Mouse (Mus musculus): ENCODE measurements around the gene Rbm20. TPM values are rescaled to one million over a fixed set of nuclear protein-coding genes. Genes with fewer than 3 reads are reported as not detected.
A peak's percentile ranks its signal among the peaks of the same experiment; 100 is the strongest.

The Rbm20 gene
- total and polyA plus RNA-seq, 3 experiments, result 143 to 231 (median 194) TPM

DNA sequence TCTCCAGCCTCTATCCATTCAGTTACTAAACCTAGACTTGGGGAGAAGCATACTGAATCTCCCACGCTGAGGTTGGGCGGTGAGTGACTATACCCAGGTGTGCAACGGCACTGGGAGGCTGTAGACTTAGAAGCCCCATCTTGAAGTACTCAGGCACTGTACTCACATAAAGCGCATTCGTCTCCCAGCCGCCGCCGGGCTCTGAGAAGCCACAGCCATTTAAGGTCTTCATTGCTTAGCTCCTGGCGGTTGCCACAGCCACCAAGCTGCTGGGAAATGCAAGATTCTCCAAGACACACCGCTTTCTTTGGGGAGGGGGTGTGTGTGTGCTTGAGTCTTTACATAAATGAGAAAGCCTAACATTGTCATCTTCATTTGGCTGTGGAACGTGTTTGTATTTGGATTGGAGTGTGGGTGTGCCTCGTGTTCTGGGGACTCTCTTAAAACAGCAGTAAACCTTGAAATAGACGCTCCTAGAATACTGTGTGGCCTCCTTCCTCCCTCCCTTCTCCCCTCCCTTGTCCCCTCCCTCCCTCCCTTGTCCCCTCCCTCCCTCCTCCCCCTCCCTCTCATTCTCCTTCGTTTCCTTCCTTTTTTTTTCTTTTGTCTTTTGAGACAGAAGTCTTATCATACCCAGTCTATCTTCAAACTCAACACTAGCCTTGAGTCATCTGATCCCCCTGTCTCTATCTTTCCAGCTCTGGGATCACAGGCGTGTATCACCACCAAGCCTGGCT lies 131.1 kb downstream of the Rbm20 start:
- no peak for TF ChIP-seq CTCF (IDR thresholded peaks at IDR 0.05)
- no peak for TF ChIP-seq EP300 (IDR thresholded peaks at IDR 0.05; ENCODE audit: insufficient read depth, low read depth, low read length)
- no peak for TF ChIP-seq POLR2A (IDR thresholded peaks at IDR 0.05; ENCODE audit: insufficient read depth, low read depth, low read length)
- Histone ChIP-seq H3K27me3 (ENCODE audit: control insufficient read depth, insufficient read depth, low read length) (no peaks in the 10 kb centered on the region; the same call in 1 of the 2 replicates), H3K79me2 (replicated peaks; ENCODE audit: control insufficient read depth, insufficient read depth, low read length) (no peaks in the 10 kb centered on the region), H3K4me3 (no peak overlapping the region), H3K36me3 (ENCODE audit: control insufficient read depth, insufficient read depth, low read length) (peaks cover 14% of the 10 kb centered on the region), H3K27ac (peak overlapping the region; percentile 78), H3K9ac (ENCODE audit: low read depth, low read length) (0 out of 2 replicates have a peak overlapping the region, but pooled peaks have one; percentile 11), H3K4me1 (ENCODE audit: control insufficient read depth, insufficient read depth, low read length) (peaks cover 28% of the 10 kb centered on the region)
- intact Hi-C loops (cut with DNase I), result loop anchor here (2.0 kb wide), 1 partner anchor 35 kb away; no protein-coding TSS in a partner anchor
- DNase-seq, result no peak
- 39% methylated on average over 15 of the region's 15 CpGs for WGBS

DNA sequence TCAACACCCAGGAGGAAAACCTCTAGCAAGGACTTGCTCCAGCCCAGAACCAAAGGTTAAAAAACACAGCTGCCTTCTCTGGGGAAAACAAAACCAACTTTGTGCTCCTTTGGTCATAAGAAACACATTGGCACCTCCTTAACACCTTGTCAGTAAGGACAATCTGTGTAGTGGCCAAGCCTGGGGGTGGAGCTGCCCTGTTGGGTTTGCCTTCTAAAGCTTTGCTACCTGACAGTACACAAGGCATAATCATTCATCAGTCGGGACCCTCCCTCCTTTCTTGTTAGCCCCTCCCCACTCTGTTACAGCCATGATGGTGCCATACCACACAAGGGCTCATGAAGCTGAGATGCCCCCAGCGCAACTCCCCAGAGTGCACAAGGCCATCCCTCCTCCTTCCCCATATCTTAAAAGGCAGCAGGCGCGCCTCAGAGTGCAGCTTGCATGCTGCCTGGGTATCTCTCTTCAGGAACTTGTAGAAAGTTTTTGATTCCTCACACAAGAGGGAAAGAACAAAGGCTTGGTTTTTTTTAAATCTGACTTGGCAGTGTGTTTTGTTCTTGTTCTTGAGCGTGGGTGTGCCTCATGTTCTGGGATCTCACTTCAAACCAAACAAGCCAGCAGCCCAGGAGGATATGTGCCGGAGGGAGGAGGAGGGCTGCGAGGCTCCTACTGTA lies 132.2 kb downstream of the Rbm20 start:
- Histone ChIP-seq H3K9ac (ENCODE audit: low read depth, low read length) (peak overlapping the region; percentile 12; the same call in 1 of the 2 replicates), H3K4me1 (ENCODE audit: control insufficient read depth, insufficient read depth, low read length) (peaks cover 30% of the 10 kb centered on the region), H3K36me3 (ENCODE audit: control insufficient read depth, insufficient read depth, low read length) (peaks cover 18% of the 10 kb centered on the region), H3K27me3 (ENCODE audit: control insufficient read depth, insufficient read depth, low read length) (no peaks in the 10 kb centered on the region; the same call in 1 of the 2 replicates), H3K4me3 (no peak overlapping the region), H3K79me2 (replicated peaks; ENCODE audit: control insufficient read depth, insufficient read depth, low read length) (0 out of 2 replicates have a peak, but pooled peaks cover 1% of the 10 kb centered on the region), H3K27ac (peak overlapping the region; percentile 78)
- peak; percentile 34; the same call in 1 of the 2 replicates for TF ChIP-seq EP300 (IDR thresholded peaks at IDR 0.05; ENCODE audit: insufficient read depth, low read depth, low read length)
- no peak for TF ChIP-seq CTCF (IDR thresholded peaks at IDR 0.05)
- intact Hi-C loops (cut with DNase I), result loop anchor here (2.0 kb wide), 1 partner anchor 37 kb away; no protein-coding TSS in a partner anchor
- whole genome bisulfite sequencing, result 10% methylated on average over 7 of the region's 7 CpGs
- no peak for DNase-seq

DNA sequence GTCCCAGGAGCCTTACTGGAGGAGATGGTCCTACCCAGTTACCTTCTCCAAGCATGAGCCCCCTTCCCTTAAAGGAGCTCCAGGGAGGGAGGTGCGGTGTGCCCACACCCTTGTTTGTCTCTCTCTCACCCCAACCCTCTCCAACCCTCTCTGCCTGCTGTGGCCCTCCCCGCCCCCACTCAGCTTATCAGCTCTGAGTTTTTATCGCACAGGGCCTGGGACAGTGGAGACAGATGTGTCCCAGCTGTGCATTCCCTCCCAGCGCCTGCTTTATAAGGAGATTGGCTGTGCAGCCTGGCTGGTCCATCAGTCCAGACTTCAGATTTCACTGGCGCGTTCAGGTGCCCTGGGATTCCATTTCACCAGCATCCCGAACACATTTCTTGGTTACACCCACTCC lies 132.9 kb downstream of the Rbm20 start:
- Histone ChIP-seq H3K27me3 (ENCODE audit: control insufficient read depth, insufficient read depth, low read length) (no peaks in the 10 kb centered on the region), H3K4me3 (no peak overlapping the region), H3K36me3 (ENCODE audit: control insufficient read depth, insufficient read depth, low read length) (peaks cover 24% of the 10 kb centered on the region), H3K79me2 (replicated peaks; ENCODE audit: control insufficient read depth, insufficient read depth, low read length) (0 out of 2 replicates have a peak, but pooled peaks cover 1% of the 10 kb centered on the region), H3K27ac (peak overlapping the region; percentile 78), H3K9ac (ENCODE audit: low read depth, low read length) (peak overlapping the region; percentile 12; the same call in 1 of the 2 replicates), H3K4me1 (ENCODE audit: control insufficient read depth, insufficient read depth, low read length) (peaks cover 33% of the 10 kb centered on the region)
- intact Hi-C loops (cut with DNase I), result no loop called here
- DNase-seq, result peak; percentile 65 to 72
- WGBS, result 26% methylated on average over 7 of the region's 7 CpGs
- TF ChIP-seq POLR2A (IDR thresholded peaks at IDR 0.05; ENCODE audit: insufficient read depth, low read depth, low read length) (no peak), EP300 (IDR thresholded peaks at IDR 0.05; ENCODE audit: insufficient read depth, low read depth, low read length) (peak; percentile 42; the same call in 1 of the 2 replicates)

DNA sequence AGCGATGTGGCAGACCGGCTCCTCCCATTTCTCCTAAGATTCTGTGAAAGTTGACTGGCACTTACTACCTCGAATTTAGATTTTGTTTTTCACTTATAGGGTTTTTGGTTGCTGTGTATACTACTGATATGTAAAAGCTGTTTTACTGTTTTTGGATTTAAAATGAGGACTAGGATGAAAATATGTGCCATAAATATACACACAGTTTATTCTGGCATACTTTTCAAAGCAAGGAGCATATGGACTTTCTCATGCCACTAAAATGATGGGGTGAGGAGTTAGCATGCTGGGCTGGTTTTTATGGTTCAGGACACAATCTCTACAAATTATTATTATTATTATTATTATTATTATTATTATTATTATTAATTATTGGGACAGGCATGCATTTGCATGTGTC lies 133.5 kb downstream of the Rbm20 start:
- TF ChIP-seq POLR2A (IDR thresholded peaks at IDR 0.05; ENCODE audit: insufficient read depth, low read depth, low read length) (no peak), EP300 (IDR thresholded peaks at IDR 0.05; ENCODE audit: insufficient read depth, low read depth, low read length) (no peak), CTCF (IDR thresholded peaks at IDR 0.05) (no peak)
- 0 out of 2 replicates have a peak, but pooled peaks cover 1% of the 10 kb centered on the region for H3K79me2 ChIP-seq (replicated peaks; ENCODE audit: control insufficient read depth, insufficient read depth, low read length)
- no peak for DNase-seq
- H3K36me3 ChIP-seq (ENCODE audit: control insufficient read depth, insufficient read depth, low read length), result peaks cover 23% of the 10 kb centered on the region
- H3K4me1 ChIP-seq (ENCODE audit: control insufficient read depth, insufficient read depth, low read length), result peaks cover 33% of the 10 kb centered on the region
- H3K9ac ChIP-seq (ENCODE audit: low read depth, low read length), result no peak overlapping the region
- no peak overlapping the region for H3K4me3 ChIP-seq
- 36% methylated on average over 3 of the region's 3 CpGs for WGBS
- peak overlapping the region; percentile 78 for H3K27ac ChIP-seq
- intact Hi-C loops (cut with DNase I), result no loop called here
- H3K27me3 ChIP-seq (ENCODE audit: control insufficient read depth, insufficient read depth, low read length), result no peaks in the 10 kb centered on the region

DNA sequence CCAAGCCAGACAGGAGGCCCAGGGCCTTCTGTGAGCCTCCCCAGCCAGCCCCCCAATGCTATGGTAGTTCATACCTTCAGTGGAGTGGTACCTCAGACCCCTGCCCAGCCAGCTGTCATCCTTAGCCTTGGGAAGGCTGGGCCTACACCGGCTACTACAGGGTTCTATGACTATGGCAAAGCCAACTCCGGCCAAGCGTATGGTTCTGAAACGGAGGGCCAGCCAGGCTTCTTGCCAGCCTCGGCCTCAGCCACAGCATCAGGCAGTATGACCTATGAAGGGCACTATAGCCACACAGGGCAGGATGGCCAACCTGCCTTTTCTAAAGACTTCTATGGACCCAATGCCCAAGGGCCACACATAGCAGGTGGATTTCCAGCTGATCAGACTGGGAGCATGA lies 136.5 kb downstream of the Rbm20 start:
- no peak overlapping the region for H3K4me3 ChIP-seq
- intact Hi-C loops (cut with DNase I), result no loop called here
- peaks cover 20% of the 10 kb centered on the region for H3K4me1 ChIP-seq (ENCODE audit: control insufficient read depth, insufficient read depth, low read length)
- WGBS, result 74% methylated on average over 5 of the region's 5 CpGs
- peak overlapping the region; percentile 49 for H3K27ac ChIP-seq
- H3K36me3 ChIP-seq (ENCODE audit: control insufficient read depth, insufficient read depth, low read length), result peaks cover 14% of the 10 kb centered on the region; the same call in 1 of the 2 replicates
- no peak overlapping the region for H3K9ac ChIP-seq (ENCODE audit: low read depth, low read length)
- no peak for DNase-seq
- H3K79me2 ChIP-seq (replicated peaks; ENCODE audit: control insufficient read depth, insufficient read depth, low read length), result 0 out of 2 replicates have a peak, but pooled peaks cover 1% of the 10 kb centered on the region
- no peaks in the 10 kb centered on the region for H3K27me3 ChIP-seq (ENCODE audit: control insufficient read depth, insufficient read depth, low read length)
- no peak for TF ChIP-seq CTCF (IDR thresholded peaks at IDR 0.05)
- TF ChIP-seq EP300 (IDR thresholded peaks at IDR 0.05; ENCODE audit: insufficient read depth, low read depth, low read length), result no peak
- 0 out of 2 replicates have a peak, but pooled peaks have one; percentile 13 for TF ChIP-seq POLR2A (IDR thresholded peaks at IDR 0.05; ENCODE audit: insufficient read depth, low read depth, low read length)

Measured in heart, adult 2 months (tissue).